Mouse (Mus musculus) gastrocnemius, postnatal 36 days (tissue): ENCODE results near the gene Tada2b. TPM values are rescaled to one million over a fixed set of nuclear protein-coding genes. Genes with fewer than 3 reads are reported as not detected.
A peak's percentile ranks its signal among the peaks of the same experiment; 100 is the strongest.

ENCODE experiments used
- DNase-seq, 2 experiments: peaks; one replicate each; pipeline ENCODE4 v3.0.0; 2022
- intact Hi-C: fragments of 180-260 bp; cut with DNase I; formaldehyde crosslinking; loops from one replicate; pipeline ENCODE4 v1.15.1; 2025
- total RNA-seq, 2 experiments: library from RNA; stranded (reverse); gene quantifications; 2 replicates each; pipeline ENCODE4 v1.2.3; 2021

Tada2b gene
- total RNA-seq, 2 experiments from 2014 or later, result 11.6 to 13.0 TPM

- DNase-seq, result peak; percentile 46 to 56
- intact Hi-C loops, result loop anchor here (5.0 kb wide), 1 partner anchor 99 kb away; no protein-coding TSS in a partner anchor
These were observed 633 bp downstream of the Tada2b start for GRCm38 (mm10) chr5:36483203-36484101.

- DNase-seq, result no peak
- intact Hi-C loops, result loop anchor here (5.0 kb wide), 1 partner anchor 101 kb away; no protein-coding TSS in a partner anchor
These were observed 3.0 kb downstream of the Tada2b start for GRCm38 (mm10) chr5:36481114-36481513.

GRCm38 (mm10) chr5:36480398-36480797 lies 3.7 kb downstream of the Tada2b start:
- intact Hi-C loops, result loop anchor here (5.0 kb wide), 1 partner anchor 102 kb away; no protein-coding TSS in a partner anchor

GRCm38 (mm10) chr5:36479735-36480134 lies 4.3 kb downstream of the Tada2b start:
- DNase-seq, result no peak
- intact Hi-C loops, result loop anchor here (5.0 kb wide), 1 partner anchor 103 kb away; no protein-coding TSS in a partner anchor

More at GRCm38 (mm10) chr5:36480398-36480797, 3.7 kb downstream of the Tada2b start:
- DNase-seq, result no peak

DNA sequence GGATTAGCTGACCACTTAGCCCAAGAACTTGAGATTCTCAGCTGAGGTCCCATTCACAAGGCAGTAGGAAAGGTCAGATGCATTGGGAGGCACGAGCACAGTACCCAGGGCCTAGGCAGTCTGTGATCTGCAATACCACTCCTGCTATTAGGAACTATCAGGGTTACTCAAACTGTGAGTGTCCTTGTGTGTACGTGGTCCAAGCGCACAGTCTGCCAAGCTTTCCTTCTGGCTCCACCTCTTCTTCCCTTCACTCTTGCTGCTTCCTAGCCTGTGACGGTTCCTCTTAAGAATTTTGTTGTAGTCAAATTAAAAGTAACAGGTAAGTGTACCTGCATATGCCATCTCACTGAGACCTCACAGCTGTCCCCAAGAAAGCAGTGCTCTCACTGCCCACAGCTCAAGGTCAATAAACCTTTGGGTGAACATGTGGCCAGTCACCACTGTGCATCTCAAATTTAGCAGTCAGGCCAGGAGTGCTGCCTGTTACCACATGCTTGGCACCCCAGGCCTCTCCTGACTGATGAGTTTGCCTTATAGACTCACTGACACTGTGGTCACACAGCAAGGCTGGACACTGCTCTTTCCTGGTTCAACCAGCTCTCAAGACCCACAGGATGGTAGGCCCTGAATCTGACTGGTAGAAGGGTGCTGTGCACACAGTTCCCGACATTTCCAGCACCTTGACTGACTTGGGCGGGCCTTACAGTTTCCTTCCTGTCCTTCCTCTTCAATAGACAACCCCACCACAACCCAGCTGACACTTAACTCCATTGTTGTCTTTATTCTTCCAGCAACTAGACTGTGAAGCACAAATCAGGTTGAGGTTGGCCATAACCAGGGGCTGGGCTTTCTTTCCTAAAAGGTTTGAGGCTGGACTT lies 5.3 kb downstream of the Tada2b start:
- no peak for DNase-seq
- intact Hi-C loops, result no loop called here

- no peak for DNase-seq
- intact Hi-C loops, result no loop called here
These were observed 6.6 kb downstream of the Tada2b start for GRCm38 (mm10) chr5:36477486-36477885.

DNA sequence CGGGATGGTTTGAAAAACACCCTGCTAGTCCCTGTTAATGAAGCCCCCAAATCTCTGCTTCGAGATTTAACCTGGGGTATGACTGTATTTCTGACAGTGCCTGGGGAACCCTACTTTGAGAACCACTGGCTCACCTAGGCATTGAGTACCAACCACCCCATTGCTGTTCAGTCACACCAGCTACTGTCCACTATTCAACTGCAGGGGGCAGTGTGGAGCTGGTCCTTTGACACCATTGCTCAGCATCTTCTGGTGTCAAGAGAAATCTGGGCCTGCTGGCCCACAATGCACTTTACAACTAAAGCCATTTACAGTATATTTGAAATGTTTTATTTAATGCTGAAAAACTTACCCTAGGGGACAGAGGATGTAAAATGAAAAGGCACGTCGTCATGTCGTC lies 9.8 kb downstream of the Tada2b start:
- intact Hi-C loops, result no loop called here
- peak; percentile 50 to 51 for DNase-seq

DNA sequence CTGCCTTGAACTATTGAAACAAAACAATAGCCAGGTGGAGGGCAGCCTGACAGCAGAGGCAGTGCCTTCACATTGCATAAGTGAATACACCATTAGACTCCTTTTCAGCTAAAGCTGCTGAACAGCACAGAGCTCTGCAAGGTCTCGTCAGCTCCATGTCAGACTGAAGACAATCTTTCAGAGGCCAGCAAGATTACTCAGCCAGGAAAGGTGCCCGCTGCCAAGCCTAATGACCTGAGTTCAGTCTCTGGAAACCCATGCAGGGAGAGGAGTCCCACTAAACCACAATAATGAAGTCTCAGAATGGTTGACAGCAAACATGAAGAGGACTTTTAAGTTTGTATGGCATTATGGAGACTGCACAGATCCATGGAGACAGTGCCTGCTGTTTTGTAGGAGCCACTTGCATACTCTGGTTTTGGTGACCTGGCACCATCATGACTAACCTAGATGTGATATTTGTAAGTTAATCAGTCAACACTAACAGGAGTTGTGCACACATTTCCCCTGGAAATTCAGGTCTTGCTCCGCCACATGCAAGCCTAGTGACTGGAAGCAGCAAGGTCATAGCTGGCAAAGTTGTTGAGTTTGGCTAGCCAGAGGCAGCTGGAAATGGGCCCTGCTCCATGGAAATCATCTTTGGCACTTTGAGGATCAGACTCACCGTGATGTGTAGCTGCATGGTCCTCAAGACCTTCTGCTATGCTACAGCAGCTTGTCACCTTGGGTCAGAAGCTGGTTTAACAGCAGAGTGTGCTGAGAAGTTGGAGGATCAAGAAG lies 11.0 kb downstream of the Tada2b start:
- no peak for DNase-seq
- intact Hi-C loops, result no loop called here

- intact Hi-C loops, result no loop called here
- no peak for DNase-seq
These were observed 12.9 kb downstream of the Tada2b start for GRCm38 (mm10) chr5:36471206-36471605.

- intact Hi-C loops, result loop anchor here (2.0 kb wide), 1 partner anchor 21 kb away; no protein-coding TSS in a partner anchor
- DNase-seq, result no peak
These were observed 18.2 kb downstream of the Tada2b start for GRCm38 (mm10) chr5:36465889-36466288.

DNA sequence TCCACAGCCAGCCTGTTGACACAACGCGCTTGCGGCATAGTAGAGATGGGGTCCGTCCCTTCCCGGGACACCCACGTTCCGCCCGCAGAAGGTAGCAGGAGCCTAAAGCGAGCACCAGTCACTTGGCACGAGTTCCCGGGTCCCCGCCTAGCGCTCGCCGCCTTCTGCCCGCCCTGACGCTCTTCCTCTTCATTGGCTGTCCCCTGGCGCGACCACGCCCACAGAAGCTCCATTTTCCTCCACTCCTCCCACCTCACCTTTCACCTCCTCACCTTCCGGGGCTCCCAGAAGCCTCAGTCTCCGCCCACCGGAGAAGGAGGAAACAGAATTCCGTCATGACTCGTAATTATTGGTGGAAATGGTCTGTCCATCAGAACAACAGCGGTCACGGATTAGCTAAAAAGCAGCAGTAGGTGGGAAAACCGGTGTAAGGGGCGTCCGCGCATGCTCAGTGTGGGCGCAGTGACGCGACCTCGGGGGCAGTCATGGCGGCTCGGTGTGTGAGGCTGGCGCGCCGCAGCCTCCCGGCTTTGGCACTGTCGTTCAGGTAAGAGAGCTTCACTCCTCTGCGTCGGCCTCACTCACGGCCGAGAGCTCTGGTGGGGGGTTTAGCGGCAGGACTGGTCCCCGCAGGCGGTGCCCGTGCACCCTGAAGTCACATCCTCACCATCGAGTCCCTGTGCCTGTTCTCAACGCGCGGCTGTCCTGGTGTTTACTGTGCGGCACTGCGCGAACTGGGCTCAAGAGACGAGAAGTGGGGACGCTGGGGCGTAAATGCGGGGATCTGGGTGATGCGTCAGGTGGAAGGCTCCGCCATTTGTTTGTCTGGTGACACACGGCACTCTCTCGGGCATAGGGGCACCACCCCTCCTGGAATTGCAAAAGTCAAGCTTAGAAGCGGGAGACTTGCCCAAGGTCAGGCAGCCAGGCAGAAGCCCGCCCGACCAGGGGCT lies 19.1 kb downstream of the Tada2b start, which contains the start of gene Grpel1:
Gene Grpel1 (plus strand): TSS at position 290 of the 953 bp plus-strand sequence.
- DNase-seq, result peak; percentile 93 to 97
- intact Hi-C loops, result loop anchor here (2.0 to 5.0 kb wide), 2 partner anchors 22 to 67 kb away; no protein-coding TSS in a partner anchor

- intact Hi-C loops, result loop anchor here (2.0 to 5.0 kb wide), 3 partner anchors 69 to 279 kb away; no protein-coding TSS in a partner anchor
- no peak for DNase-seq
These were observed 20.7 kb downstream of the Tada2b start for GRCm38 (mm10) chr5:36463391-36463790.

DNA sequence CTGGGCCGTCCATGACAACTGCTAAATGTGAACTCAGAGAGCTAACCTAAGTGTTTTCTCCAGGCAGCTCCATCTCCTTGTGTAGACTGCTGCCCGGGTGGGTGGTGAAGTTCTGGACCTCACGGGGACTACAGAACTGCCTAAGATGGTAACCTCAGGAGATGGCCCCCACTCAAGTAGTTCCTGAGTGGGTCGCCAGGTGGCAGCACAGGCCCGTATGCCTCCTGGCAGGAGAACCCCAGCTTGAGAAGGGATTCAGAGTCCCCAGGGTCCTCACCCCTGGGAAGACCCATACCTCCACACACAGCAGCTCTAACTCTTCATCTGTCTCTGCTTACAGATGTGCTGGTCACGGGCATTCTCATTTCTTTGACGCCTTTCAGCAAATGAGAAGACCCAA lies 21.3 kb downstream of the Tada2b start:
- intact Hi-C loops, result loop anchor here (2.0 to 5.0 kb wide), 3 partner anchors 69 to 280 kb away; no protein-coding TSS in a partner anchor
- peak; percentile 58 to 80 for DNase-seq

DNA sequence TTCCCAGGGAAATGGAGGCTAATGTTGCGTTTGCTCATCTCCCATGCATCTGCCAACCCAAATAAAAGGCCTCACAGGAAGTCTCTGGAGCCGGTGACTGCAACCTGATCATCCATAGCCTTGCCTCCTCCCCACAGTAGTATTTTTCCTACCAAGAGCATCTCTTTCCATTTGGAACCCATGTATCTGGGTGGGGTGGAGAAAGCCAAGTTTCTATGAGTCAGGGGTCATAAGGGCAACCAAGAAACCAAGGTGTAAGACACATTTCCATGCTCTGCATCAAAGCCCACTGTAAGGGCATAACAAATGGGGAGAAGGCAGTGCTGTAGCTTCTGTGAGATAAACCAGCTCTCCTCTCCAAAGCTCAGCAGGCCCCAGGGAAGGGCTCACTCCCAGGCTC lies 22.9 kb downstream of the Tada2b start:
- no peak for DNase-seq
- intact Hi-C loops, result loop anchor here (5.0 kb wide), 1 partner anchor 71 kb away; no protein-coding TSS in a partner anchor

DNA sequence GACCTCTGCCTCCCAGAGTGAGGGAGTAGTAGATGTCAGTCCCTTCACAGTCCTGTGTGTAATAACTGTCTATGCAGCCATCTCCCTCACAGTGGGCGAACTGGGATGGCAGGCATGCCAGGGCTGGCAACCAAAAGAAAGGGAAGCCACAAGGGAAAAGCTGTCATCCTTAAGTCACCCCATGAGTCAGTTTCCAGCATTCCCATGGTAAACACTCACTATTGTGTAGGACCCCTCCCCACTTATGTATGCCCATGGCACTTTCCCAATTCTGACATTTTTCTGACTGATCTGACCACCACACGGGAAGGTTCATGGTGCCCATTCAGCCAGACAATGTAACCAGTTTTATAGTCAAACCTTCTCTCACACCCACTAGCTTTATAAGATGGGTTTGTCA lies 23.4 kb downstream of the Tada2b start:
- intact Hi-C loops, result loop anchor here (5.0 kb wide), 1 partner anchor 72 kb away; no protein-coding TSS in a partner anchor

GRCm38 (mm10) chr5:36458926-36459325 lies 25.2 kb downstream of the Tada2b start:
- no peak for DNase-seq
- intact Hi-C loops, result no loop called here

More for the DNA sequence above, 23.4 kb downstream of the Tada2b start:
- DNase-seq, result no peak

DNA sequence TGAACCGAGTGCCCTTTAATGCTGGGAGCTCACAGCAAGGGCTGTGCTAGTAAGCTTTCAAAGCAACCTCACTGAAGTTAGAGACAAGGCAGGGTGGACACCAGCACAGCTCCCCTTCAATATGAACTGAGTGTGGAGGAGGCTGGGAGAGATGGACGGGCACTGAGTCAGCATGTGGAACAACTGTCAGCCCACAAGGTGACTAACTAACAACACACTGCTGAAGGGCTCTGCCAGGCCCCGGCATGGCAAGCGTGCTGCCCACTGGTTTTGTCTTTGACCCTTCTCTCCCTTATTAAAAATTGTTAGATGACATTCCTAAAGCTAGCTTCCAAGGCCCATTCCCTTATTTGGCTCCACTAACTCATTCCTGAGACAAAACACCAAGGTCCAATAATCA lies 26.4 kb downstream of the Tada2b start:
- intact Hi-C loops, result no loop called here
- no peak for DNase-seq

DNA sequence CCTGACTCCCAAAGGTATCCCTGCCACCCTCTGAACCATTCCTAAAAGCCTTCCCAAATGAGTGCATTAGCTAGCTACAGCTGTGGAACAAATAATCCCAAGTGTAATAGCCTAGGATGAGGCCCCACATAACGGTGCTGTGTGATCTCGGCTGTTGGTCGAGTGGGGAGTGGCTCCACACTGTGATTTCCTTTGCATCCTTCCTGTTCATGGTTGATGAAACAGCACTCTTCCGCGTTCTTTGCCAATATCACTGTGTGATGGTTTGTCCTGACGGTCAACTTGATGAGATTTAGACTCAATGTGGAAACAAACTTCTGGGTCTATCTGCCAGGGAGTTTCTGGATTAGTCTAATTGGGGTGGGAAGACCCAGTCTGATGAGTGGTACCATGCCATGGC lies 31.3 kb downstream of the Tada2b start:
- no peak for DNase-seq
- intact Hi-C loops, result no loop called here
